Mouse (Mus musculus): Measurements from ENCODE around the gene Prdx3. TPM values are rescaled to one million over a fixed set of nuclear protein-coding genes. Genes with fewer than 3 reads are reported as not detected.

Prdx3 gene
- polyA plus RNA-seq (2016; fragmentation: Nextera tagmentation; extraction: Ambion mirVana), result 176 TPM in 2 replicates

- H3K36me3 ChIP-seq, result peaks cover 24% of the 10 kb centered on the region
- H3K4me1 ChIP-seq (replicated peaks), result peaks cover 16% of the 10 kb centered on the region
- WGBS, result under 1% methylated on average over 28 of the region's 28 CpGs
- peak within 1 kb of the TSS; percentile 68 for H3K4me3 ChIP-seq
- peak within 1 kb of the TSS; percentile 84 for H3K27ac ChIP-seq (ENCODE audit: poor library complexity, severe bottlenecking)
- peak within 1 kb of the TSS; percentile 77 for H3K4me2 ChIP-seq
- H3K27me3 ChIP-seq (replicated peaks), result no peaks in the 10 kb centered on the region
- no peaks in the 10 kb centered on the region for H3K9me3 ChIP-seq (replicated peaks)
- peak; percentile 98 for ATAC-seq (ENCODE audit: insufficient number of reproducible peaks, low FRiP score)
- H3K9ac ChIP-seq, result peak within 1 kb of the TSS; percentile 72
Measured at GRCm38 (mm10) chr19:60874064-60874694, at the start of gene Prdx3. Gene Prdx3, minus strand, starts transcription at chr19:60874556.

- Histone ChIP-seq H3K9me3 (replicated peaks) (no peaks in the 10 kb centered on the region), H3K27me3 (replicated peaks) (no peaks in the 10 kb centered on the region), H3K36me3 (no peaks in the 10 kb centered on the region), H3K27ac (ENCODE audit: poor library complexity, severe bottlenecking) (no peak overlapping the region), H3K4me2 (no peak overlapping the region), H3K4me3 (no peak overlapping the region), H3K4me1 (replicated peaks) (peaks cover 28% of the 10 kb centered on the region), H3K9ac (no peak overlapping the region)
- 76% methylated on average over 6 of the region's 6 CpGs for WGBS
- no peak for ATAC-seq (ENCODE audit: insufficient number of reproducible peaks, low FRiP score)
Measured at GRCm38 (mm10) chr19:60916869-60917570, 42.7 kb upstream of the Prdx3 start.

- WGBS, result 16% methylated on average over 3 of the region's 3 CpGs
- Histone ChIP-seq H3K9me3 (replicated peaks) (no peaks in the 10 kb centered on the region), H3K4me1 (replicated peaks) (peaks cover 39% of the 10 kb centered on the region), H3K27ac (ENCODE audit: poor library complexity, severe bottlenecking) (peak overlapping the region; percentile 79), H3K4me3 (no peak overlapping the region), H3K4me2 (0 out of 2 replicates have a peak overlapping the region, but pooled peaks have one; percentile 4), H3K36me3 (no peaks in the 10 kb centered on the region), H3K27me3 (replicated peaks) (no peaks in the 10 kb centered on the region), H3K9ac (no peak overlapping the region)
- ATAC-seq (ENCODE audit: insufficient number of reproducible peaks, low FRiP score), result no peak
Measured at GRCm38 (mm10) chr19:60915862-60916261, 41.5 kb upstream of the Prdx3 start.

GRCm38 (mm10) chr19:60915236-60915635, 40.9 kb upstream of the Prdx3 start:
- Histone ChIP-seq H3K9ac (no peak overlapping the region), H3K4me3 (no peak overlapping the region), H3K4me2 (0 out of 2 replicates have a peak overlapping the region, but pooled peaks have one; percentile 15), H3K27ac (ENCODE audit: poor library complexity, severe bottlenecking) (peak overlapping the region; percentile 79), H3K27me3 (replicated peaks) (no peaks in the 10 kb centered on the region), H3K4me1 (replicated peaks) (peaks cover 40% of the 10 kb centered on the region), H3K9me3 (replicated peaks) (no peaks in the 10 kb centered on the region), H3K36me3 (no peaks in the 10 kb centered on the region)
- no peak for ATAC-seq (ENCODE audit: insufficient number of reproducible peaks, low FRiP score)
- WGBS, result 25% methylated on average over 4 of the region's 4 CpGs

GRCm38 (mm10) chr19:60911653-60912052, 37.3 kb upstream of the Prdx3 start:
- no peak overlapping the region for H3K27ac ChIP-seq (ENCODE audit: poor library complexity, severe bottlenecking)
- H3K27me3 ChIP-seq (replicated peaks), result no peaks in the 10 kb centered on the region
- no peak overlapping the region for H3K4me3 ChIP-seq
- no peak overlapping the region for H3K4me2 ChIP-seq
- no peaks in the 10 kb centered on the region for H3K9me3 ChIP-seq (replicated peaks)
- no peak overlapping the region for H3K9ac ChIP-seq
- H3K36me3 ChIP-seq, result 0 out of 2 replicates have a peak, but pooled peaks cover 4% of the 10 kb centered on the region
- 37% methylated on average over 2 of the region's 2 CpGs for WGBS
- H3K4me1 ChIP-seq (replicated peaks), result peaks cover 40% of the 10 kb centered on the region
- ATAC-seq (ENCODE audit: insufficient number of reproducible peaks, low FRiP score), result no peak

- ATAC-seq (ENCODE audit: insufficient number of reproducible peaks, low FRiP score), result no peak
- Histone ChIP-seq H3K4me2 (no peak overlapping the region), H3K27ac (ENCODE audit: poor library complexity, severe bottlenecking) (no peak overlapping the region), H3K36me3 (0 out of 2 replicates have a peak, but pooled peaks cover 4% of the 10 kb centered on the region), H3K4me1 (replicated peaks) (peaks cover 29% of the 10 kb centered on the region), H3K4me3 (no peak overlapping the region), H3K9me3 (replicated peaks) (no peaks in the 10 kb centered on the region), H3K27me3 (replicated peaks) (no peaks in the 10 kb centered on the region), H3K9ac (no peak overlapping the region)
Measured at GRCm38 (mm10) chr19:60910304-60910703, 35.9 kb upstream of the Prdx3 start.

- Histone ChIP-seq H3K27ac (ENCODE audit: poor library complexity, severe bottlenecking) (no peak overlapping the region), H3K36me3 (0 out of 2 replicates have a peak, but pooled peaks cover 12% of the 10 kb centered on the region), H3K4me3 (no peak overlapping the region), H3K4me2 (no peak overlapping the region), H3K27me3 (replicated peaks) (no peaks in the 10 kb centered on the region), H3K4me1 (replicated peaks) (peaks cover 12% of the 10 kb centered on the region), H3K9me3 (replicated peaks) (no peaks in the 10 kb centered on the region), H3K9ac (no peak overlapping the region)
- 90% methylated on average over 5 of the region's 5 CpGs for WGBS
- ATAC-seq (ENCODE audit: insufficient number of reproducible peaks, low FRiP score), result no peak
Measured at GRCm38 (mm10) chr19:60905477-60905876, 31.1 kb upstream of the Prdx3 start.

- Histone ChIP-seq H3K9me3 (replicated peaks) (no peaks in the 10 kb centered on the region), H3K27ac (ENCODE audit: poor library complexity, severe bottlenecking) (no peak overlapping the region), H3K4me1 (replicated peaks) (peaks cover 14% of the 10 kb centered on the region), H3K36me3 (0 out of 2 replicates have a peak, but pooled peaks cover 9% of the 10 kb centered on the region), H3K4me2 (no peak overlapping the region), H3K9ac (no peak overlapping the region), H3K27me3 (replicated peaks) (no peaks in the 10 kb centered on the region), H3K4me3 (no peak overlapping the region)
- no peak for ATAC-seq (ENCODE audit: insufficient number of reproducible peaks, low FRiP score)
- WGBS, result 82% methylated on average over 1 of the region's 1 CpGs
Measured at GRCm38 (mm10) chr19:60903971-60904370, 29.6 kb upstream of the Prdx3 start.

- no peak overlapping the region for H3K4me2 ChIP-seq
- H3K9me3 ChIP-seq (replicated peaks), result no peaks in the 10 kb centered on the region
- 0 out of 2 replicates have a peak, but pooled peaks cover 8% of the 10 kb centered on the region for H3K36me3 ChIP-seq
- H3K27ac ChIP-seq (ENCODE audit: poor library complexity, severe bottlenecking), result no peak overlapping the region
- H3K4me1 ChIP-seq (replicated peaks), result peaks cover 18% of the 10 kb centered on the region
- H3K4me3 ChIP-seq, result no peak overlapping the region
- 78% methylated on average over 1 of the region's 1 CpGs for WGBS
- no peak for ATAC-seq (ENCODE audit: insufficient number of reproducible peaks, low FRiP score)
- H3K9ac ChIP-seq, result no peak overlapping the region
- H3K27me3 ChIP-seq (replicated peaks), result no peaks in the 10 kb centered on the region
Measured at GRCm38 (mm10) chr19:60903139-60903538, 28.8 kb upstream of the Prdx3 start.

- no peaks in the 10 kb centered on the region for H3K9me3 ChIP-seq (replicated peaks)
- no peaks in the 10 kb centered on the region for H3K27me3 ChIP-seq (replicated peaks)
- WGBS, result 2% methylated on average over 3 of the region's 3 CpGs
- H3K36me3 ChIP-seq, result no peaks in the 10 kb centered on the region
- H3K9ac ChIP-seq, result no peak overlapping the region
- peak overlapping the region; percentile 58 for H3K4me2 ChIP-seq
- H3K4me3 ChIP-seq, result 0 out of 2 replicates have a peak overlapping the region, but pooled peaks have one; percentile 20
- H3K27ac ChIP-seq (ENCODE audit: poor library complexity, severe bottlenecking), result peak overlapping the region; percentile 81
- no peak for ATAC-seq (ENCODE audit: insufficient number of reproducible peaks, low FRiP score)
- peaks cover 23% of the 10 kb centered on the region for H3K4me1 ChIP-seq (replicated peaks)
Measured at GRCm38 (mm10) chr19:60895251-60895880, 21.0 kb upstream of the Prdx3 start.

- no peak for ATAC-seq (ENCODE audit: insufficient number of reproducible peaks, low FRiP score)
- H3K4me2 ChIP-seq, result peak overlapping the region; percentile 80
- H3K9ac ChIP-seq, result no peak overlapping the region
- no peak overlapping the region for H3K27ac ChIP-seq (ENCODE audit: poor library complexity, severe bottlenecking)
- H3K9me3 ChIP-seq (replicated peaks), result no peaks in the 10 kb centered on the region
- H3K4me1 ChIP-seq (replicated peaks), result peaks cover 22% of the 10 kb centered on the region
- no peaks in the 10 kb centered on the region for H3K36me3 ChIP-seq
- WGBS, result 36% methylated on average over 1 of the region's 1 CpGs
- H3K27me3 ChIP-seq (replicated peaks), result no peaks in the 10 kb centered on the region
- H3K4me3 ChIP-seq, result peak overlapping the region; percentile 92
Measured at GRCm38 (mm10) chr19:60891934-60892547, 17.7 kb upstream of the Prdx3 start.
